Mouse (Mus musculus) kidney, embryonic 14.5 days (tissue): ENCODE measurements around the gene Mgat4b. TPM values are rescaled to one million over a fixed set of nuclear protein-coding genes. Genes with fewer than 3 reads are reported as not detected.
A peak's percentile ranks its signal among the peaks of the same experiment; 100 is the strongest.
"Not testable (repeated sequence)": the region's sequence is repeated elsewhere in the genome, so short reads cannot be mapped to it uniquely, and the experiment has no call there.

Source experiments
- ATAC-seq: fragments of 200-750 bp; cut with Nextera tagmentation; 2 replicates; pipeline ENCODE4 v1.8.0; 2017; ENCODE audit warnings: moderate number of reproducible peaks, mild to moderate bottlenecking, moderate TSS enrichment, moderate library complexity; ENCODE audit not compliant: low FRiP score, low TSS enrichment
- H3K27ac ChIP-seq: fragments of 300-500 bp; sonication (generic); 2 replicates; pipeline ENCODE4 v1.5.1; 2014; ENCODE audit warnings: low read depth, mild to moderate bottlenecking, low read length, moderate library complexity, mixed read lengths
- H3K27me3 ChIP-seq: fragments of 300-500 bp; sonication (generic); 2 replicates; pipeline ENCODE4 v1.6.1; 2014; ENCODE audit warnings: mild to moderate bottlenecking, low read length; ENCODE audit not compliant: control insufficient read depth, insufficient read depth
- H3K36me3 ChIP-seq: fragments of 300-500 bp; sonication (generic); 2 replicates; pipeline ENCODE4 v1.6.1; 2014; ENCODE audit warnings: low read length, mixed read lengths; ENCODE audit not compliant: control insufficient read depth, insufficient read depth
- H3K4me1 ChIP-seq: fragments of 300-500 bp; sonication (generic); 2 replicates; pipeline ENCODE4 v1.6.1; 2014; ENCODE audit warnings: low read length, mixed read lengths; ENCODE audit not compliant: control insufficient read depth, insufficient read depth
- H3K4me2 ChIP-seq: fragments of 300-500 bp; sonication (generic); replicated peaks from 2 replicates; pipeline ENCODE4 v1.6.1; 2014; ENCODE audit warnings: low read depth, mild to moderate bottlenecking, low read length
- H3K4me3 ChIP-seq: fragments of 300-500 bp; sonication (generic); 2 replicates; pipeline ENCODE4 v1.5.1; 2014; ENCODE audit warnings: mild to moderate bottlenecking, low read length
- H3K9ac ChIP-seq: fragments of 300-500 bp; sonication (generic); 2 replicates; pipeline ENCODE4 v1.6.1; 2014; ENCODE audit warnings: low read depth, mild to moderate bottlenecking, low read length, moderate library complexity
- H3K9me3 ChIP-seq: fragments of 300-500 bp; sonication (generic); 2 replicates; pipeline ENCODE4 v1.6.1; 2016; ENCODE audit warnings: low read length; ENCODE audit not compliant: control insufficient read depth
- WGBS: fragments of 180-500 bp; shearing (Covaris S2); extraction: QIAGEN DNeasy Blood & Tissue Kit; methylation state at CpG from one replicate; pipeline ENCODE4 v1.1.7; 2014; 5-methylcytosine and 5-hydroxymethylcytosine counted together
- polyA plus RNA-seq: library from polyadenylated mRNA; unstranded; fragments of >200 nt; fragmentation: Nextera tagmentation; extraction: Ambion mirVana; gene quantifications from 2 replicates; pipeline ENCODE4 v1.2.1, GENCODE M21; 2014

Mgat4b gene
- 37.0 and 39.2 TPM in 2 replicates for polyA plus RNA-seq

- peak within 1 kb of the TSS; percentile 98 for H3K27ac ChIP-seq
- peak; percentile 75 for ATAC-seq
- no peaks in the 10 kb centered on the region for H3K27me3 ChIP-seq
- H3K4me1 ChIP-seq: peaks cover 4% of the 10 kb centered on the region
- no peaks in the 10 kb centered on the region for H3K9me3 ChIP-seq
- H3K4me3 ChIP-seq: peak within 1 kb of the TSS; percentile 96
- peak within 1 kb of the TSS; percentile 75 for H3K4me2 ChIP-seq
- peaks cover 25% of the 10 kb centered on the region for H3K36me3 ChIP-seq
- WGBS: under 1% methylated on average over 47 of the region's 48 CpGs
- H3K9ac ChIP-seq: peak within 1 kb of the TSS; percentile 94
These were observed at the start of gene Mgat4b, which contains the start of gene Sqstm1 for GRCm38 (mm10) chr11:50210505-50211151. TSS of gene Mgat4b (plus strand) at chr11:50210890. TSS of gene Sqstm1 (minus strand) at chr11:50210827.

GRCm38 (mm10) chr11:50161578-50162304 is 48.9 kb upstream of the Mgat4b start:
- Histone ChIP-seq H3K4me1 (no peaks in the 10 kb centered on the region), H3K36me3 (peaks cover 63% of the 10 kb centered on the region), H3K9me3 (no peaks in the 10 kb centered on the region), H3K27ac (no peak overlapping the region), H3K4me2 (no peak overlapping the region), H3K9ac (no peak overlapping the region), H3K4me3 (no peak overlapping the region), H3K27me3 (no peaks in the 10 kb centered on the region)
- peak; percentile 73 for ATAC-seq
- 63% methylated on average over 10 of the region's 10 CpGs for WGBS

- no peak overlapping the region for H3K9ac ChIP-seq
- no peak overlapping the region for H3K27ac ChIP-seq
- H3K9me3 ChIP-seq: no peaks in the 10 kb centered on the region
- H3K36me3 ChIP-seq: peaks cover 56% of the 10 kb centered on the region
- H3K27me3 ChIP-seq: no peaks in the 10 kb centered on the region
- no peak overlapping the region for H3K4me3 ChIP-seq
- WGBS: 98% methylated on average over 3 of the region's 3 CpGs
- no peak overlapping the region for H3K4me2 ChIP-seq
- H3K4me1 ChIP-seq: no peaks in the 10 kb centered on the region
- no peak for ATAC-seq
These were observed 48.2 kb upstream of the Mgat4b start for GRCm38 (mm10) chr11:50162338-50163050.

GRCm38 (mm10) chr11:50168352-50168751 is 42.3 kb upstream of the Mgat4b start:
- H3K9ac ChIP-seq: no peak overlapping the region
- ATAC-seq: no peak
- no peaks in the 10 kb centered on the region for H3K27me3 ChIP-seq
- no peak overlapping the region for H3K4me3 ChIP-seq
- WGBS: 87% methylated on average over 5 of the region's 5 CpGs
- H3K4me2 ChIP-seq: no peak overlapping the region
- peaks cover 40% of the 10 kb centered on the region for H3K36me3 ChIP-seq
- H3K9me3 ChIP-seq: no peaks in the 10 kb centered on the region
- no peaks in the 10 kb centered on the region for H3K4me1 ChIP-seq
- H3K27ac ChIP-seq: no peak overlapping the region

GRCm38 (mm10) chr11:50174111-50174729 is 36.5 kb upstream of the Mgat4b start, which contains the start of gene Mrnip:
TSS of gene Mrnip (plus strand) at chr11:50174444.
- Histone ChIP-seq H3K36me3 (peaks cover 21% of the 10 kb centered on the region), H3K27ac (0 out of 2 replicates have a peak within 1 kb of the TSS, but pooled peaks have one; percentile 42), H3K9ac (peak within 1 kb of the TSS; percentile 84), H3K4me2 (peak within 1 kb of the TSS; percentile 64), H3K4me3 (peak within 1 kb of the TSS; percentile 79)
- not testable (repeated sequence) for H3K4me1 ChIP-seq, H3K9me3 ChIP-seq, H3K27me3 ChIP-seq
- WGBS: 7% methylated on average over 19 of the region's 19 CpGs
- ATAC-seq: peak; percentile 21; the same call in 1 of the 2 replicates

GRCm38 (mm10) chr11:50174730-50175187 is 35.9 kb upstream of the Mgat4b start:
- H3K4me2 ChIP-seq: peak overlapping the region; percentile 64
- 0 out of 2 replicates have a peak overlapping the region, but pooled peaks have one; percentile 42 for H3K27ac ChIP-seq
- peak overlapping the region; percentile 84 for H3K9ac ChIP-seq
- H3K9me3 ChIP-seq: no peaks in the 10 kb centered on the region
- peak overlapping the region; percentile 79 for H3K4me3 ChIP-seq
- under 1% methylated on average over 27 of the region's 27 CpGs for WGBS
- peaks cover 7% of the 10 kb centered on the region; the same call in 1 of the 2 replicates for H3K4me1 ChIP-seq
- H3K27me3 ChIP-seq: no peaks in the 10 kb centered on the region
- peaks cover 20% of the 10 kb centered on the region for H3K36me3 ChIP-seq
- ATAC-seq: peak; percentile 100

- no peak overlapping the region for H3K4me3 ChIP-seq
- H3K36me3 ChIP-seq: peaks cover 11% of the 10 kb centered on the region
- no peaks in the 10 kb centered on the region for H3K27me3 ChIP-seq
- no peak for ATAC-seq
- H3K27ac ChIP-seq: no peak overlapping the region
- 70% methylated on average over 3 of the region's 3 CpGs for WGBS
- H3K9me3 ChIP-seq: no peaks in the 10 kb centered on the region
- H3K9ac ChIP-seq: no peak overlapping the region
- H3K4me1 ChIP-seq: peaks cover 7% of the 10 kb centered on the region; the same call in 1 of the 2 replicates
- H3K4me2 ChIP-seq: no peak overlapping the region
These were observed 34.3 kb upstream of the Mgat4b start for GRCm38 (mm10) chr11:50176351-50176750.

- no peak overlapping the region for H3K4me3 ChIP-seq
- no peaks in the 10 kb centered on the region for H3K9me3 ChIP-seq
- no peak overlapping the region for H3K9ac ChIP-seq
- H3K27ac ChIP-seq: no peak overlapping the region
- WGBS: 70% methylated on average over 6 of the region's 6 CpGs
- peaks cover 7% of the 10 kb centered on the region; the same call in 1 of the 2 replicates for H3K4me1 ChIP-seq
- H3K36me3 ChIP-seq: peaks cover 7% of the 10 kb centered on the region; the same call in 1 of the 2 replicates
- H3K27me3 ChIP-seq: no peaks in the 10 kb centered on the region
- no peak overlapping the region for H3K4me2 ChIP-seq
- no peak for ATAC-seq
These were observed 33.6 kb upstream of the Mgat4b start for GRCm38 (mm10) chr11:50177111-50177510.
